ENCODE assay signal across 8 mouse cellular contexts in the genomic region with DNA sequence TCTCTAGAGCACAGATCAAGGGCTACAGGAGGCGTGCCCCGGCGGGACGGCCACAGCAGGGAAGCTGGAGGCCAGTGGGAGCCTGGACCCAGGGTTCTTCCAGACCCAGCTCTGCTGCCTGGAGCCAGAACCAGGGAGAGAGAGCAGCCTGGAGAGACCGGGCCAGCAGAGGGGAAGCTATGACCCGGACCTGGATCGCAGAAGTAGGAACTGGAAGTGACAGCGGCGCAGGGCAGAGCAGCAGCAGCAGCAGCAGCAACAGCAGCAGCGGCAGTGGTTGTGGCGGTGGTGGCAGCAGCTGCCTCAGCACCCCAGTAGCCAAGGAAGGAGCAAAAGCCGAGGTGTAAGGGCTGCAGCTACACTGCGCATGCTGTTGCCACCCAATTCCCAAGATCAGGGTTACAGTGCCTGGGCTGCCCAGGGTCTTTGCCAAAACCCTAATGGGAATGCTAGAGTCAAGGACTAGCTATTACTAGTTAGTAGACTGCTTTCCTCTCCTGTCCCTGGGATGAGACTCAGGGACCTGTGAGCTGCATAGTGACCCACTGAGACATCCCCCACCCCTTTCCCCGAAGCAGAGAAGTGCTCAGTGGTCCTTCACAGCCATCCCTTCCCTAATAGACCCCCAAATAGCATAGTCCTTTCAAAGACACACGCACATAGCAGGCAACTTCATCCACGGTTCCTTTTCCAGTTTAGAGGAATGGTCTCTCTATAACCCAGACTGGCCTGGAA. TPM values are rescaled to one million over a fixed set of nuclear protein-coding genes. Genes with fewer than 3 reads are reported as not detected.
DNase-seq lines count a peak whose midpoint lies in the region; ATAC-seq lines count a peak whose summit lies in the region.

No protein-coding gene starts in this region.

- WGBS in hindbrain, embryonic 15.5 days: 28% methylated on average over 16 of the region's 16 CpGs
- WGBS in midbrain, embryonic 14.5 days: 37% methylated on average over 16 of the region's 16 CpGs
- WGBS in stomach, embryonic 16.5 days: 28% methylated on average over 16 of the region's 16 CpGs

- intact Hi-C loops in gastrocnemius, postnatal 14 days (cut with DNase I; ENCODE audit: low total_unique reads): no loop called here

- H3K4me2 ChIP-seq in hindbrain, embryonic 15.5 days: peak overlapping the region; percentile 66
- peak overlapping the region; percentile 70 for H3K4me2 ChIP-seq in midbrain, embryonic 14.5 days (ENCODE audit: low read length)
- H3K4me2 ChIP-seq in stomach, embryonic 16.5 days (ENCODE audit: low read depth, low read length): peak overlapping the region; percentile 80

- peak; percentile 44 for DNase-seq in kidney, adult 11 months
- DNase-seq in kidney, adult 18-20 months: no peak
- DNase-seq in cerebellum, adult 9-11 months: peak; percentile 18
- DNase-seq in gastrocnemius, postnatal 14 days: peak; percentile 48
- DNase-seq in liver: peak; percentile 29
- DNase-seq in midbrain, embryonic 14.5 days: peak; percentile 49

- H3K27ac ChIP-seq in hindbrain, embryonic 15.5 days (replicated peaks): no peak overlapping the region
- H3K27ac ChIP-seq in midbrain, embryonic 14.5 days (replicated peaks; ENCODE audit: low read depth, low read length): no peak overlapping the region
- no peak overlapping the region for H3K27ac ChIP-seq in stomach, embryonic 16.5 days (ENCODE audit: low read length)

- ATAC-seq in hindbrain, embryonic 15.5 days (ENCODE audit: low FRiP score, low read depth): peak; percentile 82
- ATAC-seq in midbrain, embryonic 14.5 days (ENCODE audit: low FRiP score, low TSS enrichment): peak; percentile 66; the same call in 1 of the 2 replicates
- ATAC-seq in stomach, embryonic 16.5 days (ENCODE audit: insufficient read depth, low FRiP score): no peak

- peak overlapping the region; percentile 40 for H3K4me3 ChIP-seq in hindbrain, embryonic 15.5 days
- H3K4me3 ChIP-seq in midbrain, embryonic 14.5 days (replicated peaks; ENCODE audit: low read depth, low read length): peak overlapping the region; percentile 41
- peak overlapping the region; percentile 53 for H3K4me3 ChIP-seq in stomach, embryonic 16.5 days (replicated peaks; ENCODE audit: low read length)

- H3K9ac ChIP-seq in hindbrain, embryonic 15.5 days: peak overlapping the region; percentile 49
- H3K9ac ChIP-seq in midbrain, embryonic 14.5 days (replicated peaks; ENCODE audit: low read length): peak overlapping the region; percentile 48; the same call in 1 of the 2 replicates
- peak overlapping the region; percentile 71 for H3K9ac ChIP-seq in stomach, embryonic 16.5 days (ENCODE audit: low read length)

- no peaks in the 10 kb centered on the region for H3K4me1 ChIP-seq in hindbrain, embryonic 15.5 days (replicated peaks)
- H3K4me1 ChIP-seq in midbrain, embryonic 14.5 days (ENCODE audit: control insufficient read depth, insufficient read depth, low read length): no peaks in the 10 kb centered on the region
- no peaks in the 10 kb centered on the region for H3K4me1 ChIP-seq in stomach, embryonic 16.5 days (ENCODE audit: control insufficient read depth, insufficient read depth, low read length)

- H3K36me3 ChIP-seq in hindbrain, embryonic 15.5 days: no peaks in the 10 kb centered on the region
- no peaks in the 10 kb centered on the region for H3K36me3 ChIP-seq in midbrain, embryonic 14.5 days (ENCODE audit: control insufficient read depth, insufficient read depth, low read length)
- H3K36me3 ChIP-seq in stomach, embryonic 16.5 days (ENCODE audit: control insufficient read depth, insufficient read depth, low read length): no peaks in the 10 kb centered on the region

- no peaks in the 10 kb centered on the region for H3K27me3 ChIP-seq in hindbrain, embryonic 15.5 days
- H3K27me3 ChIP-seq in midbrain, embryonic 14.5 days (ENCODE audit: control insufficient read depth, insufficient read depth, low read length): no peaks in the 10 kb centered on the region
- H3K27me3 ChIP-seq in stomach, embryonic 16.5 days (ENCODE audit: control insufficient read depth, insufficient read depth, low read length): no peaks in the 10 kb centered on the region

- no peaks in the 10 kb centered on the region for H3K9me3 ChIP-seq in hindbrain, embryonic 15.5 days
- H3K9me3 ChIP-seq in midbrain, embryonic 14.5 days (ENCODE audit: control insufficient read depth, low read length): no peaks in the 10 kb centered on the region
- H3K9me3 ChIP-seq in stomach, embryonic 16.5 days (replicated peaks; ENCODE audit: control insufficient read depth, low read length): no peaks in the 10 kb centered on the region

RNA-seq across cellular contexts. Expression of a gene that starts 11.9 kb away (rescaled TPM):
- total RNA-seq in gastrocnemius, postnatal 14 days (2021): 10 to 100 TPM; 70.0 to 71.3 TPM
- polyA plus RNA-seq in hindbrain, embryonic 15.5 days (2015; fragmentation: Nextera tagmentation; extraction: Ambion mirVana): 5.1 and 8.4 TPM in 2 replicates
- polyA plus RNA-seq in midbrain, embryonic 14.5 days (2014; fragmentation: Nextera tagmentation; extraction: Ambion mirVana): 6.6 and 9.4 TPM in 2 replicates
- polyA plus RNA-seq in stomach, embryonic 16.5 days (2015; fragmentation: Nextera tagmentation; extraction: Ambion mirVana): 6.8 and 7.9 TPM in 2 replicates
